Mouse (Mus musculus): Measurements from ENCODE around the gene Tmem100. TPM values are rescaled to one million over a fixed set of nuclear protein-coding genes. Genes with fewer than 3 reads are reported as not detected.

Tmem100 gene
- total and polyA plus RNA-seq, 2 experiments from 2014 or later: 12.6 to 18.3 TPM

- 91% methylated on average over 4 of the region's 4 CpGs for WGBS
- Histone ChIP-seq H3K4me2 (ENCODE audit: low read depth, low read length) (peak overlapping the region; percentile 85; the same call in 1 of the 2 replicates), H3K9me3 (replicated peaks; ENCODE audit: control insufficient read depth, low read length) (no peaks in the 10 kb centered on the region), H3K4me1 (ENCODE audit: control insufficient read depth, insufficient read depth) (peaks cover 6% of the 10 kb centered on the region; the same call in 1 of the 2 replicates), H3K9ac (replicated peaks; ENCODE audit: low read depth, low read length) (no peak overlapping the region), H3K27ac (ENCODE audit: low read depth) (no peak overlapping the region), H3K36me3 (replicated peaks; ENCODE audit: control insufficient read depth, insufficient read depth, low read length) (no peaks in the 10 kb centered on the region), H3K4me3 (ENCODE audit: low read depth, low read length) (no peak overlapping the region), H3K27me3 (ENCODE audit: control insufficient read depth, insufficient read depth, low read length) (no peaks in the 10 kb centered on the region)
- TF ChIP-seq EP300 (IDR thresholded peaks at IDR 0.05; ENCODE audit: low read depth): no peak
- no peak for TF ChIP-seq CTCF (IDR thresholded peaks at IDR 0.05; ENCODE audit: low read depth)
- ATAC-seq (ENCODE audit: insufficient read depth, low read depth) (no peak), DNase-seq (ENCODE audit: low spot score) (no peak)
Measured at GRCm38 (mm10) chr11:90003386-90003785, 26.8 kb upstream of the Tmem100 start.

- H3K27me3 ChIP-seq (ENCODE audit: control insufficient read depth, insufficient read depth, low read length): no peaks in the 10 kb centered on the region
- ATAC-seq (ENCODE audit: insufficient read depth, low read depth): no peak
- WGBS: 37% methylated on average over 4 of the region's 4 CpGs
- H3K4me1 ChIP-seq (ENCODE audit: control insufficient read depth, insufficient read depth): peaks cover 6% of the 10 kb centered on the region; the same call in 1 of the 2 replicates
- H3K36me3 ChIP-seq (replicated peaks; ENCODE audit: control insufficient read depth, insufficient read depth, low read length): no peaks in the 10 kb centered on the region
- TF ChIP-seq EP300 (IDR thresholded peaks at IDR 0.05; ENCODE audit: low read depth): no peak
- no peak for TF ChIP-seq CTCF (IDR thresholded peaks at IDR 0.05; ENCODE audit: low read depth)
- H3K4me2 ChIP-seq (ENCODE audit: low read depth, low read length): no peak overlapping the region
- H3K9me3 ChIP-seq (replicated peaks; ENCODE audit: control insufficient read depth, low read length): no peaks in the 10 kb centered on the region
- H3K27ac ChIP-seq (ENCODE audit: low read depth): no peak overlapping the region
- no peak overlapping the region for H3K4me3 ChIP-seq (ENCODE audit: low read depth, low read length)
- no peak for DNase-seq (ENCODE audit: low spot score)
- no peak overlapping the region for H3K9ac ChIP-seq (replicated peaks; ENCODE audit: low read depth, low read length)
Measured at GRCm38 (mm10) chr11:90006111-90006510, 24.0 kb upstream of the Tmem100 start.

DNA sequence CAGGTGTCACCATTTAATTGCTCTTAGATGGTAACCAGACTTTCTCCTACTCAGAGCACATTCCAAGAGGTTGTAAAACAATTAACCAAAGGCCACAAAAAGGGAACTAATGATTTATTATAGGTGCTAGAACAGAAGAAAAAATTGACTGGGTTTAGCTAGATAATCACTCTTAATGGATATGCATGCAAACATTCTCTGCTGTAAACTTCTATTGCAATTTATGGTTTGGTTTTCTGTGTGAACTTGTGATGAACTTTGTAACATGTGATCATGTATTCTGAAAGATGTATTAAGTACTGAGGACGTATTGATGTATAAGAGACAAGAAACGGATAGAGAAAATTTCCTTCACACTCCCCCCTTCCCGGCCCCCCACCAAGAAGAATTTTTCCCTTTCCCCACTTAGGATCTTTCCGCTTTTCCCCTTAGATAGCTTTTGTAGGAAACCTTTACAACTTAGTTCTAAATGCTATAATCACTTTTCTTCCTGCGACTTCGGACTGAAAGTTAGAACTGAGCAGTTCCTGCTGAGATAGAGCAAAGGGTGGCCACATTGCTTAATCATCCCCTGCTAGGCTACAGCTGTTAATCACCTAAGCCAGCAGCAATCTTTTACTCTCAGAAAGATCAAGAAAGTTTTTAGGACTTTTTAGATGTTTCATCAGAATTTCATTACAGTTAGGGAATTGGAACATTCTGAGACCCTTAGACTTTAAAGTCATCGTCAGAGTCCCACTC lies 22.2 kb upstream of the Tmem100 start:
- no peaks in the 10 kb centered on the region for H3K36me3 ChIP-seq (replicated peaks; ENCODE audit: control insufficient read depth, insufficient read depth, low read length)
- no peak for DNase-seq (ENCODE audit: low spot score)
- no peak for TF ChIP-seq CTCF (IDR thresholded peaks at IDR 0.05; ENCODE audit: low read depth)
- TF ChIP-seq EP300 (IDR thresholded peaks at IDR 0.05; ENCODE audit: low read depth): no peak
- H3K9me3 ChIP-seq (replicated peaks; ENCODE audit: control insufficient read depth, low read length): no peaks in the 10 kb centered on the region
- H3K4me2 ChIP-seq (ENCODE audit: low read depth, low read length): no peak overlapping the region
- H3K27me3 ChIP-seq (ENCODE audit: control insufficient read depth, insufficient read depth, low read length): no peaks in the 10 kb centered on the region
- H3K27ac ChIP-seq (ENCODE audit: low read depth): no peak overlapping the region
- no peak overlapping the region for H3K4me3 ChIP-seq (ENCODE audit: low read depth, low read length)
- ATAC-seq (ENCODE audit: insufficient read depth, low read depth): no peak
- WGBS: 46% methylated on average over 7 of the region's 7 CpGs
- H3K4me1 ChIP-seq (ENCODE audit: control insufficient read depth, insufficient read depth): no peaks in the 10 kb centered on the region
- no peak overlapping the region for H3K9ac ChIP-seq (replicated peaks; ENCODE audit: low read depth, low read length)

DNA sequence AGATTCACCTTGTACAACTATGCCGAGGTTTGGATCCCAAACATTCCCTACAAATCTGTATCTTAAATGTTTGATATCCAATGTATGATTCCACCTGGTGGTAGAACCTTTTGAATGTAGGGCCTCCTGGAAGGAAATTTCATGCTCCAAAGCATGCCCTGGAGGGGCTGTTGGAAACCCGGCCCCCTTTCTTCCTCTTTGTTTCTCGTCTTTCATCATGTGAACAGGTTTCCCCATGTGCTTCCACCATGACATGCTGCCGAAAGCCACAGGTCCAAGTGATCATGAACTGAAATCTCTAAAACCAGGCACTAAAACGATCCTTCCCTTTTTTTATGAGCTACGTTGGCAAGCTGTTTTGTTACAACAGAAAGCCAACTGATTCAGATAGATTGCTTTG lies 16.5 kb upstream of the Tmem100 start:
- no peak for TF ChIP-seq EP300 (IDR thresholded peaks at IDR 0.05; ENCODE audit: low read depth)
- TF ChIP-seq CTCF (IDR thresholded peaks at IDR 0.05; ENCODE audit: low read depth): no peak
- Histone ChIP-seq H3K27ac (ENCODE audit: low read depth) (no peak overlapping the region), H3K27me3 (ENCODE audit: control insufficient read depth, insufficient read depth, low read length) (no peaks in the 10 kb centered on the region), H3K4me3 (ENCODE audit: low read depth, low read length) (no peak overlapping the region), H3K9ac (replicated peaks; ENCODE audit: low read depth, low read length) (no peak overlapping the region), H3K4me2 (ENCODE audit: low read depth, low read length) (no peak overlapping the region), H3K4me1 (ENCODE audit: control insufficient read depth, insufficient read depth) (no peaks in the 10 kb centered on the region), H3K36me3 (replicated peaks; ENCODE audit: control insufficient read depth, insufficient read depth, low read length) (no peaks in the 10 kb centered on the region), H3K9me3 (replicated peaks; ENCODE audit: control insufficient read depth, low read length) (no peaks in the 10 kb centered on the region)
- DNase-seq (ENCODE audit: low spot score) (no peak), ATAC-seq (ENCODE audit: insufficient read depth, low read depth) (no peak)
- 87% methylated on average over 6 of the region's 6 CpGs for WGBS

DNA sequence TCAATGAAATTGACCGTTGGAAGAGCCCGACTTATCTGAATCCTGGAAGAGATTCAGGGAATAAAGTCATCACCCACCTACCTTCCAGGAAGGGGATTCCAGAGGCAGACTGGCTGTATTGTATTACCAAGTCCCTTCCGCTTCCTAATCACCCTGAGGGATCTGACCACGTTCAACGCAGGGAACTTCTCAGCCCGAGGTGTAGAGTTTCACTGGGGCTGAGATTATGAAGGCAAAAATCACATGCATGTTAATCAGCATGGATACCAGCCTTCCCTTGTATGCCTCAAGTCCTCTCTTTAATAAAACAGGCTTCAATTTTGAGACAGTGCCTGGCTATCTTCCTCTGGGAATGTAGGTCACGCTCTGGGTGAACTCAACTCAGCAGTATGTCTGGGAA lies 14.9 kb upstream of the Tmem100 start:
- no peak overlapping the region for H3K4me2 ChIP-seq (ENCODE audit: low read depth, low read length)
- no peaks in the 10 kb centered on the region for H3K9me3 ChIP-seq (replicated peaks; ENCODE audit: control insufficient read depth, low read length)
- WGBS: 58% methylated on average over 7 of the region's 7 CpGs
- H3K9ac ChIP-seq (replicated peaks; ENCODE audit: low read depth, low read length): no peak overlapping the region
- H3K27ac ChIP-seq (ENCODE audit: low read depth): no peak overlapping the region
- TF ChIP-seq CTCF (IDR thresholded peaks at IDR 0.05; ENCODE audit: low read depth) (no peak), EP300 (IDR thresholded peaks at IDR 0.05; ENCODE audit: low read depth) (no peak)
- H3K4me1 ChIP-seq (ENCODE audit: control insufficient read depth, insufficient read depth): no peaks in the 10 kb centered on the region
- H3K36me3 ChIP-seq (replicated peaks; ENCODE audit: control insufficient read depth, insufficient read depth, low read length): no peaks in the 10 kb centered on the region
- no peaks in the 10 kb centered on the region for H3K27me3 ChIP-seq (ENCODE audit: control insufficient read depth, insufficient read depth, low read length)
- no peak overlapping the region for H3K4me3 ChIP-seq (ENCODE audit: low read depth, low read length)
- DNase-seq (ENCODE audit: low spot score) (no peak), ATAC-seq (ENCODE audit: insufficient read depth, low read depth) (no peak)

DNA sequence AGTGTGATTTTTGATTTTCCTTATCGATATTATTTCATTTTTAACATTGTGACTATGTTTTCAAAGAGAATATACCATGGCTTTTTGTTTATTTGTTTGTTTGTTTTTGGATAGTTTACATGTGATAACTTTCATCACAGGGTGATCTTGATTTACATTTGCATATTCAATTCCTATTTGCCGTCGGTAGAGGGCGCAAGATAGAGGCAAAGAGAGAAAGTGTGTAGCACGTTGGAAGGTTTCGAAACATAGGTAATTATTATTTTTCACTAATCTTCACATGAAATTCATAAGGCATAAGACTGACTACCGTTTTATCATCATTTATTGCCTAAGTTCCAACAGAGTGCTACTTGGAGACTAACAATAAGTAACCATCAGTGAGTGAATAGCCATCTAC lies 11.0 kb upstream of the Tmem100 start:
- Histone ChIP-seq H3K27ac (ENCODE audit: low read depth) (no peak overlapping the region), H3K9ac (replicated peaks; ENCODE audit: low read depth, low read length) (no peak overlapping the region), H3K36me3 (replicated peaks; ENCODE audit: control insufficient read depth, insufficient read depth, low read length) (no peaks in the 10 kb centered on the region), H3K4me2 (ENCODE audit: low read depth, low read length) (no peak overlapping the region), H3K4me1 (ENCODE audit: control insufficient read depth, insufficient read depth) (no peaks in the 10 kb centered on the region), H3K4me3 (ENCODE audit: low read depth, low read length) (no peak overlapping the region), H3K9me3 (replicated peaks; ENCODE audit: control insufficient read depth, low read length) (no peaks in the 10 kb centered on the region), H3K27me3 (ENCODE audit: control insufficient read depth, insufficient read depth, low read length) (no peaks in the 10 kb centered on the region)
- peak; percentile 87 for TF ChIP-seq CTCF (IDR thresholded peaks at IDR 0.05; ENCODE audit: low read depth)
- TF ChIP-seq EP300 (IDR thresholded peaks at IDR 0.05; ENCODE audit: low read depth): no peak
- no peak for ATAC-seq (ENCODE audit: insufficient read depth, low read depth)
- DNase-seq (ENCODE audit: low spot score): peak; percentile 45
- 15% methylated on average over 7 of the region's 7 CpGs for WGBS
